Mouse (Mus musculus) hindbrain, postnatal 0 days (tissue): ENCODE measurements at regions not wholly inside any gene's neighbourhood (a gene's known extent, or its start where the extent isn't known, plus 50 kb on each side); places are given as distances from the start of the nearest gene placed in this dataset.
A peak's percentile ranks its signal among the peaks of the same experiment; 100 is the strongest.

Experiments used
- ATAC-seq: fragments of 200-750 bp; cut with Nextera tagmentation; 2 replicates; pipeline ENCODE4 v1.8.0; 2017; ENCODE audit warnings: mild to moderate bottlenecking, moderate TSS enrichment, moderate library complexity
- DNase-seq: peaks from one replicate; pipeline ENCODE4 v3.0.0-alpha.2; 2015; ENCODE audit warnings: low spot score
- H3K27ac ChIP-seq: fragments of 300-500 bp; sonication (generic); 2 replicates; pipeline ENCODE4 v1.5.1; 2014; ENCODE audit warnings: mild to moderate bottlenecking
- H3K27me3 ChIP-seq: fragments of 300-500 bp; sonication (generic); 2 replicates; pipeline ENCODE4 v1.6.1; 2014; ENCODE audit warnings: low read length, mixed read lengths; ENCODE audit not compliant: insufficient read depth
- H3K36me3 ChIP-seq: fragments of 300-500 bp; sonication (generic); 2 replicates; pipeline ENCODE4 v1.6.1; 2014; ENCODE audit warnings: low read length, mixed read lengths; ENCODE audit not compliant: insufficient read depth
- H3K4me1 ChIP-seq: fragments of 300-500 bp; sonication (generic); 2 replicates; pipeline ENCODE4 v1.6.1; 2014; ENCODE audit warnings: antibody characterized with exemption, low read length, mixed read lengths; ENCODE audit not compliant: insufficient read depth
- H3K4me2 ChIP-seq: fragments of 300-500 bp; sonication (generic); 2 replicates; pipeline ENCODE4 v1.6.1; 2014; ENCODE audit warnings: low read depth, mild to moderate bottlenecking, low read length, moderate library complexity, mixed read lengths
- H3K4me3 ChIP-seq: fragments of 300-500 bp; sonication (generic); 2 replicates; pipeline ENCODE4 v1.5.1; 2014; ENCODE audit warnings: low read length
- H3K9ac ChIP-seq: fragments of 300-500 bp; sonication (generic); replicated peaks from 2 replicates; pipeline ENCODE4 v1.6.1; 2014; ENCODE audit warnings: mild to moderate bottlenecking, low read length, moderate library complexity, mixed read lengths
- H3K9me3 ChIP-seq: fragments of 300-500 bp; sonication (generic); 2 replicates; pipeline ENCODE4 v1.6.1; 2016; ENCODE audit warnings: low read length, mixed read lengths
- CTCF ChIP-seq: IDR thresholded peaks from 2 replicates; pipeline ENCODE4 v1.5.1; 2016; ENCODE audit warnings: antibody characterized with exemption, control low read depth, low read depth
- WGBS: fragments of 180-500 bp; shearing (Covaris S2); extraction: QIAGEN DNeasy Blood & Tissue Kit; methylation state at CpG from one replicate; pipeline ENCODE4 v1.1.7; 2014; 5-methylcytosine and 5-hydroxymethylcytosine counted together

DNA sequence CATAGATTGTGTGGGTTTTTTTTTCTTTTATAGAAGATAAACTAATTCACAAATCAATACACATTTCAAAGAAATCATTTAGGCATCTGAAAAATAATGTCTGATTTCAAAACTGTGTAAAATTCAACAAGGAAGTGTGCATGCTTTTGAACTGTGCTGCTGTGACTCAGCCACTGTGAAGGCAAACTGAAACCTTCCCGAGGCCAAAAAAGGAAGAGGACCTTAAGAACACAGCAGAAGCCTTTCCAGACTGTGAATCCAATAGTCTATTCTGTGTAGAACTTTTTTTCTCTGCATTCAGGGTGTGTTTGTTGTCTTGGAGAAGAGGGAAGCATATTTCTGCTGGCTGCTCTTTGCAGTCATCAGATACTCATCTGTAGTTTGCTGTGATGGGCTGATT is 347.7 kb downstream of the Cdk5rap2 start:
- no peak overlapping the region for H3K4me2 ChIP-seq
- H3K27me3 ChIP-seq = no peaks in the 10 kb centered on the region
- no peak overlapping the region for H3K4me3 ChIP-seq
- TF ChIP-seq CTCF = no peak
- WGBS = 79% methylated on average over 1 of the region's 1 CpGs
- DNase-seq (no peak), ATAC-seq (no peak)
- no peak overlapping the region for H3K27ac ChIP-seq
- no peaks in the 10 kb centered on the region for H3K9me3 ChIP-seq
- H3K36me3 ChIP-seq = no peaks in the 10 kb centered on the region
- no peaks in the 10 kb centered on the region for H3K4me1 ChIP-seq
- no peak overlapping the region for H3K9ac ChIP-seq

DNA sequence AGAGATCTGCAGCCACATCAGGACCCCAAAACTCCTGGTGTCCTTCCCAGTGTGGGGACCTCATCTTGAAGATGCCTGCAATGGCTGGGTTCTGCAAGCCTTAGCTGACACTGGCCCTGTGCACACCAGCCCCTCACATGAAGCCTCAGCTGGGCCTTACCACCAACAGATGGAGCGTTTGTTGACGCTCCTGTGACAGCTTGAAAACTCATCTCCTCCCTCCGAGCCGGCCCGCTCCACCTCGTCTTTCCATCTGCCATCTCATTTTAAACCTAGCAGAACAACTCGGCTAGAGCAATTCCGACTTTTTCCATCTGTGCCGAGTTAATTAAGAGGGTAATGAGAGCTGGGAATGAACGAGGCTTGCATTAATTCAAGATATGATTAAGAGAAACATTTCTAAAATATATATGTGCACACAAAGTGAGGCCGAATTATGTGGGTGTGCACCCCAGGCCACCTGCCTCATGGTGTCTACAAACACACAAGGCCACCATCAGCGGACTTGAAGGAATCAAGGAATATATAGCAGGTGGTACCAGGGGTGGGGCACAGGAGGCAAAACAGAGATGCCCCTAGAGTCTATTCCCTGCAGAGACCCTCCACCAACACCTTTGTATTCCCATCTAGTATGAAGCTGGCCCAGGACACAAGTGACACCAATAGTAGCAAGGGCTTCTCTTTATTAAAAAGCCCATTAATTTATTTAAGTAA is 351.3 kb downstream of the Cdk5rap2 start:
- no peak overlapping the region for H3K4me3 ChIP-seq
- no peak overlapping the region for H3K4me2 ChIP-seq
- peak; percentile 85 for ATAC-seq
- no peaks in the 10 kb centered on the region for H3K4me1 ChIP-seq
- no peak overlapping the region for H3K27ac ChIP-seq
- no peak for TF ChIP-seq CTCF
- H3K36me3 ChIP-seq = no peaks in the 10 kb centered on the region
- DNase-seq = peak; percentile 53
- 66% methylated on average over 12 of the region's 12 CpGs for WGBS
- H3K27me3 ChIP-seq = no peaks in the 10 kb centered on the region
- H3K9me3 ChIP-seq = no peaks in the 10 kb centered on the region
- H3K9ac ChIP-seq = no peak overlapping the region

- no peak for TF ChIP-seq CTCF
- H3K9me3 ChIP-seq = no peaks in the 10 kb centered on the region
- no peak overlapping the region for H3K27ac ChIP-seq
- no peak for DNase-seq
- H3K36me3 ChIP-seq = no peaks in the 10 kb centered on the region
- no peak overlapping the region for H3K4me3 ChIP-seq
- no peaks in the 10 kb centered on the region for H3K4me1 ChIP-seq
- no peaks in the 10 kb centered on the region for H3K27me3 ChIP-seq
- ATAC-seq = no peak
- no peak overlapping the region for H3K9ac ChIP-seq
- 69% methylated on average over 2 of the region's 2 CpGs for WGBS
- no peak overlapping the region for H3K4me2 ChIP-seq
These were observed 357.1 kb downstream of the Cdk5rap2 start for GRCm38 (mm10) chr4:70053136-70053535.

DNA sequence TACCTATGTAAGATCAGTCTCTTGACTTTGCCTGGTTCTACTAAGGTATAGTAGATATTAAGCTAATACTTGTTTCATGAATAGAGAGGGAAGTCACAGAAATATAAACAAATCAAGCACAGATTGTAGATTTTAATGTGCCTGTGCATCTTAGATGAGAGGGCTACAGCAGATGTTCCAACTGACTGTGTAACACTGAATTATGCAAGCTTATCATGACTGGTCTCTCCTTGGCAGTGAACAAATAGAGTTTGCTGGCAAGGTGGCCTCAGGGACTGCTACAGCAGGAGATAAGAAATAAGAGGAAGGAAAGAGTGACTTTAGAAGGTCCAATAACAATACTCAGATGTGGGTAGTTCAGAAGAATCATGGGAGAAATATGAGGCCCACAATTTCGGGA is 372.0 kb downstream of the Cdk5rap2 start:
- Histone ChIP-seq H3K36me3 (no peaks in the 10 kb centered on the region), H3K9ac (no peak overlapping the region), H3K27ac (no peak overlapping the region), H3K4me2 (no peak overlapping the region), H3K4me3 (no peak overlapping the region), H3K4me1 (no peaks in the 10 kb centered on the region), H3K27me3 (no peaks in the 10 kb centered on the region), H3K9me3 (no peaks in the 10 kb centered on the region)
- DNase-seq = no peak
- no peak for ATAC-seq
- TF ChIP-seq CTCF = no peak
- 84% methylated on average over 1 of the region's 1 CpGs for WGBS

GRCm38 (mm10) chr4:70035912-70036311 is 374.3 kb downstream of the Cdk5rap2 start:
- no peak overlapping the region for H3K4me2 ChIP-seq
- no peak for ATAC-seq
- no peaks in the 10 kb centered on the region for H3K4me1 ChIP-seq
- H3K9ac ChIP-seq = no peak overlapping the region
- no peaks in the 10 kb centered on the region for H3K9me3 ChIP-seq
- no peak overlapping the region for H3K4me3 ChIP-seq
- DNase-seq = no peak
- 50% methylated on average over 1 of the region's 1 CpGs for WGBS
- H3K36me3 ChIP-seq = no peaks in the 10 kb centered on the region
- no peaks in the 10 kb centered on the region for H3K27me3 ChIP-seq
- no peak overlapping the region for H3K27ac ChIP-seq
- TF ChIP-seq CTCF = no peak

- Histone ChIP-seq H3K4me1 (no peaks in the 10 kb centered on the region), H3K27ac (no peak overlapping the region), H3K36me3 (no peaks in the 10 kb centered on the region), H3K4me2 (no peak overlapping the region), H3K9ac (no peak overlapping the region), H3K9me3 (peaks cover 2% of the 10 kb centered on the region; the same call in 1 of the 2 replicates), H3K27me3 (no peaks in the 10 kb centered on the region), H3K4me3 (no peak overlapping the region)
- DNase-seq = no peak
- 72% methylated on average over 3 of the region's 3 CpGs for WGBS
- TF ChIP-seq CTCF = no peak
- ATAC-seq = no peak
These were observed 377.7 kb downstream of the Cdk5rap2 start for GRCm38 (mm10) chr4:70032497-70032896.

DNA sequence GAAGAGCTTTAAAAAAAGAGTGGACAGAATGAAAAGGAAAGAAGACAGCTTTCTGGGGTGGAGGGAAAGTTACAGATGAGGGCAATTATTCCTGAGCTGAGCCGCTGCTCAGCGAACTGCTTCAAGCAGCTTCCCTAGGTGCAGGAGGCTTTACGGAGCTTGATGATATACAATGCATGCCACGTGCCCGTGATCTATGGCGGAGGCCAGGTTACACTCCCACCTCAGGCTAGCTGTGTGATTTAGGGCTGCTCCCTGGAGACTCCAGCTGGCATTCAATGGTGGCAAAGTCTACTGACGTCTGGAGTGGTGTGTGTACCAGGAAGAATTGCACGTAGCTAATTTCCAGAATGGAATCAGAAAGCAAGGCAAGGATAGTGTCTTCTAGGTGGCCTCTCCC is 383.4 kb downstream of the Cdk5rap2 start:
- Histone ChIP-seq H3K36me3 (no peaks in the 10 kb centered on the region), H3K27ac (no peak overlapping the region), H3K4me2 (no peak overlapping the region), H3K9ac (no peak overlapping the region), H3K4me1 (no peaks in the 10 kb centered on the region), H3K4me3 (no peak overlapping the region), H3K27me3 (no peaks in the 10 kb centered on the region), H3K9me3 (peaks cover 2% of the 10 kb centered on the region; the same call in 1 of the 2 replicates)
- DNase-seq = no peak
- TF ChIP-seq CTCF = no peak
- 72% methylated on average over 8 of the region's 8 CpGs for WGBS
- no peak for ATAC-seq
